Mouse (Mus musculus) v-Abl transformed pro-B cells (cell line): ENCODE data around the gene Arid1a.

Experiments
- in situ Hi-C, 2 experiments: fragments of 400-800 bp; cut with MboI; formaldehyde crosslinking; loops; one replicate each; pipeline ENCODE4 v1.15.1; 2025; ENCODE audit not compliant: unreplicated experiment in 2 of 2

Gene Arid1a

DNA sequence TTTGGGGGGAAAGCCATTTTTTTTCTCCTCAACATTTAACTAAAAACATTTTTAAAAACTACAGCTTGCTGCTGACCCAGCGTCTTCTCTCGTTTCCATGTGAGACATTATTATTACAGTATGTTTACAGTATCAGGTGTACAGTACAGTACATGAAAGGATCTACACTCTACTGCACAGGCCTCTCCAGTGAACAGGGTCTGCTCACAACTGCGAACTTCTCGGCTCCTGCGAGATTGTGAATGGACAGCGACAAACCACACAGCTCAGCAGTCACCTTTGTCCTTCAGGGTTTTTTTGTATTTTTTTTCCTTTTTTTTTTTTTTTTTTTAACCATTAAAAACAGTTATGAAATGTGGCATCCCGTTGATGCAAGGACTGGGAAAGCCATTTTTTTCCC, 76.9 kb downstream of the Arid1a start:
- in situ Hi-C loops: loop anchor here in 1 of 2 experiments (5.0 kb wide), 1 partner anchor 33 kb away; no protein-coding TSS in a partner anchor

DNA sequence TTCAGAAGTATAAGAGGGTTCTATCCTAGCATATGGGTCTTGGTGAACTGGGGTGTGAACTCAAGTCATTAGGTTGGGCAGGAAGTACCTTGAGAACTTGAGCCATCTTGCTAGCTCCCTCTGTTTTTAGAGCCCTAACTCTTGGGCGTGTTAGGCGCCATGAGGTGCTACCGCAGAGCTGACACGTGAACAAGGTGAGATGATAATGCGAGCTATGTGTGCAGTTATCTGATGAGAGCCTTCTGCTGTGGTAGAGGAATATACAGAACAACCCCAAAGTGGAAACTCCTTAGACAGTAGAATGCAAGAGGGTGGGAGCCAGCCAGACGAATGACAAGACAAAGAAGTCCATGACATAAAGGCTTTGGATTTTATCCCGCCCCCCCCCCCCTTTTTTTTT, 79.3 kb downstream of the Arid1a start:
- in situ Hi-C loops: loop anchor here in 1 of 2 experiments (5.0 kb wide), 1 partner anchor 35 kb away; no protein-coding TSS in a partner anchor

DNA sequence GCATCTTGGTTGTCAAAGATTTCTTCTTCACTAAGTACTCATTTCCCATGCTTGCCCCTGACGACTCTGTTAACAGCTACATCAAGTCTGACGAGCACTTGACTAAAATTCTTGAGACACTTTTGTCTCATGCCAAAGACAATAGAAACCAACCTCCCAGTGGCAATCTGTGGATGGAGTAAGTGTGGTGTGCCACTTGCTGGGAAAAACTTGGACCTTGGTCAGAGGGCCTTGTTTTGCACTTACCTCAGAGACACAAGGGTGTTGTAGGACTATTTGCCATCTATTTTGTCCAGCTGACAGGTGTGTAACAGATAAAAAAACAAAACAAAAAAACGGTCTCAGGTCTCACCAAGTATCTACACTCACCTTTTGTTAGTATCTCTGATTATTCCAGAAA, 80.4 kb downstream of the Arid1a start:
- in situ Hi-C loops: loop anchor here in 1 of 2 experiments (5.0 kb wide), 1 partner anchor 36 kb away; no protein-coding TSS in a partner anchor

DNA sequence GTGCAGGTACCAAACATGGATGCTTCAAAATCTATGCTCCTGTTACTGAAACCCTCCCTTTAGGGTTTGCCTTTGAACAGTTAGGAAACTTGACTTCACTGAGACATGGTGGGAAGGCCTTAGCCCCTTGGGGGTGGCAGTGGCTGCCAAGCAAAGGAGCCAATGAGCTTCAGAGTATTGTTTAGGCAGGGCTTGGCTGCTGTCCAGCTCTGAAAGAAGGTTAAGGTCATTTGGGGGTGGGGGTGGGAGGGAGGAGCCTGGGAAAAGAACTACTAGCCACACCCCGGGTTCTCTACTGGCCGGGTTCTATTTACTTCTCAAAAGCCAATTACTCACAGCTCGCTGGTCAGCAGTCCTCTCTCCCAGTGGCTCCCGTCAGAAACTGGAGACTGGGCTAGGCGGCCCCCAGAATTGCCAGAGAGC, 81.0 kb downstream of the Arid1a start:
- in situ Hi-C loops: loop anchor here in 1 of 2 experiments (5.0 kb wide), 1 partner anchor 37 kb away; no protein-coding TSS in a partner anchor

DNA sequence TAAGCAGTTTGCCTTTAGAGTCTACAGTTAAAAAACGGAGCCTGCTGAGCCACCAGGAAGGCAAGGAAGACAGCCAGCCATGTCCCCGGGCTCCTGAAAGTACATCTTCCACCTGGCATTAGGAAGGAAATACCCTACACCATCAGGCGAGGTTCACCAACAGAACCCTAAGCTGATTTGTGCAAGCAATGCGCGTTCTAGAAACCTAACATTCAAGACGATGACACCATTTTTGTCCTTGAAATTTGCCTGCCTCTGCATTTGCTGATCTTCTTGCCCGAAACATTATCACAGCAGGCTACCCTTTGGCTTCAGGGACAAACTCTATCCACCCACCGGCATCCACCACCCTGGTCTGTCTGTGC, 82.3 kb downstream of the Arid1a start:
- in situ Hi-C loops: loop anchor here (5.0 kb wide), 2 partner anchors 83 to 143 kb away; partner anchors contain the start of gene Arid1a (in 2 of the 2)

DNA sequence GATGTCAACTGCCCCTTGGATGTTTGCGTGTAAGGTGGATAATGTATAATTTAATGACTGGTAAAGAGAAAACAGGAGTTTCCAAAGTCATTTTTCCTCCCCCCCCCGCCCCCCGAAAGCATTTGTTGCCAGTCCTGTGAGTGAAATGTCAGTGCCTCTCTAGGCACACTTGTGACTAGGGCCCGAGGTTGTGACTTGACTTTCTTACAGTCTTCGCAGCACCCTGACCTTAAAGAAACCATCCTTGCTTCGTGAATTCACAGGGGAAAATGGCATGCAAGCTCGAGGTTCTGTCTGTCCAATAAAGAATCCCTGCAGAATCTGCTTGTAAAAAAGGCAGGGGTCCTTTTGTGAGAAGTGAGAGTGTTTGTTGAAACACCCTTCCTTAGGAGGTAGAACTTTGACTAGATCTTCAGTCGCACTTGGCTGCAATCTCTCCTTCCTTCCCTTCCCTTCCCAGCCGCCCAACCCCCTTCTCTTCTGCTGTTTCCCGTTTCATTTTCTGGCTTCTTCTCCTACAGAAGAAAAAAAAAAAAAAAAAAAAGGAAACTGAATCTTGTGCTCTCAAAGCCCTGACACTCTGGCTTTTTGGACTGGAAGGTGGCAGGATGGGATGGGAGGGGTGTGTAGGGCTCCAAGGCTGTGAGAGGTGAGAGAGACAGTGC, 82.8 kb downstream of the Arid1a start:
- in situ Hi-C loops: loop anchor here (5.0 kb wide), 2 partner anchors 84 to 144 kb away; partner anchors contain the start of gene Arid1a (in 2 of the 2)

DNA sequence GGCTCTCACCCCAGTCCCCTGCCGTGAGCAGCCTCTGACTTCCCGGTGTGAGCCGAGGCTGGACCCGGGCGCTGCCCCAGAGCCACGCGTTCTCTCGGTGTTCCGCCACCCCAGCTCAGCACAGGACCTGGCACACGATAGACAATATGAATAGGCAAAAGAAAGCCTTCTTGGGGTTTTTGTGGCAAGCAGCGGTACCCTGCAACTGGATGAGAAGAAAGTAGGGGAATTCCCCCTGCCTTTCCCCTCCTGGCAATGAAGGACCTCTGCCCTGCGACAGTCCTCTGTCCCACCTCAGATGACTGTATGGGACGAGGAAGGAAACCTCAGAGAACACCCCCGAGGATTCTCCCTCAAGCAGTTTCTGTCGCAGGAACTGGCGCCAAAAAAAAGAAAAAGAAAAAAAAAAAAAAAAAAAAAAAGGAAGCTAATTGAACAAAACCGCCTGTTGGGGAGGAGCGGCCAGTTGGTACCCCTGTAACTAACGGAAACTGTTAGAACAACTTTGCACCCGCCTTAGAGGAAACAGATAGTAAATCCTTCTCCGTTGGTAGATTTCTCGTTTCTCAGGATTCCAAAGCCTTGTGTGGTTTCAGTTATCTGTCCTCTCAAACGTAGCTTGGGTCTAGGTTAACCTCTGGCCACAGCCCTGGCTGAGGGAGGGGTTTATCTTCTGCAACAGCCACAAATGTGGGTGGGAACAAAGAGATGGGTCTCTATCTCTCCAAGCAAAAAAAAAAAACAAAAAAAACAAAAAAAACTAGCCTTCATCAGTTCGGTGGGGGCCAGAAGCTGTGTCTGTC, 83.5 kb downstream of the Arid1a start:
- in situ Hi-C loops: loop anchor here (5.0 kb wide), 2 partner anchors 84 to 144 kb away; partner anchors contain the start of gene Arid1a (in 2 of the 2)

DNA sequence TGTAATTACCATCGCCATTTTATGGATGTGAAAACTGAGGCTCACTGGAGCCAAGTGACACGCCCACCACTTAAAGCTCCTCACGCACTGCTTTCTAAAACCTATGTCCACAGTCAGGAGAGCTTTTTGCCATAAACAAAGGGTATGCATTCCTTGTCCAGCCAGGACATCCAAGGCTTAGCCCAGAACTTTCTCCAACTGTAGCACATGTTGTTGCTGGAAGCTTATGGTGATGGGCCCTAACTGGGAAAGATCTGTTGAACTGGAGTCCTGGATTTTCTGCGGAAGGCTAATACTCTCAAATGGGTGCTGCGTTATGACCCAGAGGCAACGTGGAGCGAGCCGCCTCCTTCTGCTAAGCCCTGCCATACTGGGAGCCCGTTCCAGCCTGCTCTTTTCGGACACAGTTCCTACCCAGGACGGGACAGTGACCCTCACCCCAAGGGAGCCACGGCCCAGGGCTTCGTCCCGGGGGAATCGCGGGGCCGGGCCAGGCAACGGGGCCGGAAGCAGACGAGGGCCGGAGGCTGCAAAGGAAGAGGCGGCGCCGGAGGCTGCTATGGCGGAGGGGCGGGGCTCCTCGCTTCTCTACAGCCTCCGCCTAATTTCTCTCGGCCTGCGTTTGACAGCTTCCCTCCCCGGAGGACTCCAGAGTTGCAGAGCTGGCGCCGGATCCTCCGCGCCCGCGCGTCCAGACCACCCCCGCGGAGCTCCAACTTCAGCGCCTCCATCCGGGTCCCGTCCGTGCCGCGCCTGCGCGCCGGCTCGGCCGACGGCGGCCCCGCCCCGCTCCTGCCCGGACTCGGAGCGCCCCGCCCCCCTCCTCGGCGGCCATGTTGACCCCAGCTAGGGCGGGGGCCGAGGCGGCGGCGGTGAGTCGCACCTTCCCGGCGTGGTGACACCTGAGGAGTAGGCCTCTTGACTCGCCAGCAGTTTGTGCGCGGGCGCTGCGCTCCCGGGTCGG, 84.4 kb downstream of the Arid1a start, which contains the start of gene Pigv:
Pigv (minus strand) TSS at position 767 of the 964 bp plus-strand sequence.
- in situ Hi-C loops: loop anchor here (5.0 kb wide), 2 partner anchors 85 to 145 kb away; partner anchors contain the start of gene Arid1a (in 2 of the 2)

DNA sequence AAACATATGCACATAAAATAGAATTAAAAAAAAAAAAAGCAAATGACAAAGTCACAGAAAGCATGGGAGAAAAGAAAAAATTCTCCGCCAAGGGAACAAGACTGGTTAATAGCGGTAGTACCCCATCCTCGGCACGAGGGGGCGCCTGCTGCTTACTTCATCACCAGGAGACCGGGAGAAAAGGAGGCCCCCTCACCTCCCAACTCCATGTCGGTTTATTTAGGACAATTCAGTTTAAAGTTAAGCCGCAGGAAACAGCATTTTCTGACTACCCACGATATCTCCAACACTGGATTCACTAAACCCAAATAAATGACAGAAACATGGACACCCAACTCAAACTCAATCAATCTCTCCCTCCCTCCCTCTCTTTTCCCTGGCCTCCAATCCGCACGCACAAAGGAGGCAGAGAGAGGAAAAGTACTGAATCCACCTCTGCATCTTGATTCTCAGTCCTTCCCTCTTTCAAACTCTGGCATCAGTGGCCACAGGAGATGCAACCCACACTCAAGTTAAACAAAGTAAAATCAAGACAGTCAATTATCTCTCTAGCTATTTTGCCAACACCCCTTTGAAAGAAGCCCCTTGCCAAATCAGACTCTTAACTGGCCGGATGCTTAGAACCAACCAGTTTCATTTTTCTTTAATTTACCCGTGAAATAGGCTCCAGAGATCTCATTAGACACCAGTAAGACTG, 85.2 kb downstream of the Arid1a start:
- in situ Hi-C loops: loop anchor here (5.0 kb wide), 2 partner anchors 86 to 146 kb away; partner anchors contain the start of gene Arid1a (in 2 of the 2)

DNA sequence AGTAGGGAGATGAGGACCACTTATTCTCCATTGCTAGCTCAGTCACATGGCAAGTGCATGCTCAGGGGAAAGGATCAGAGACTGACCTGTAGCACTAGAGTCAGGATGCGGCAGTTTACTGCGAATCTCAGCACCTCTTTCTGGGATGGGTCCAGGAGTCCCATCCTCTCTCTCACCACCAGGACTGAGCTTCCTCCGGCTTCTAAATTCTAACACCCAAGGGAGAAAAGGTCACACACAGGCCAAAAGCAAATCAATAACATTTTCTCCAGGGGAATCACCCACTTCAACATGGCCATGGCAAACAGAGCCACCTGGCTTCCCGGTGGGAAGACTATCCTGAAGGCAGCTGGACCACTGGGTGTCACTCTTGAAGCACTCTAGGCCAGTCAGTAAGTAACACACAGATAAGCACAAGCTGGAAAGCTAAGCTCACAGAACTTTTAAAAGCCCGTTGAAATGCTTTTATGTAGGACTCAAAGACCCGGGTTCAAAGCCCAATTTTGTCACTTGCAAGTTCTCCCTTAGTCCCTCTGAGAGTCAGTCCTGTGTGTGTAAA, 86.8 kb downstream of the Arid1a start:
- in situ Hi-C loops: loop anchor here (5.0 kb wide), 2 partner anchors 88 to 148 kb away; partner anchors contain the start of gene Arid1a (in 2 of the 2)

DNA sequence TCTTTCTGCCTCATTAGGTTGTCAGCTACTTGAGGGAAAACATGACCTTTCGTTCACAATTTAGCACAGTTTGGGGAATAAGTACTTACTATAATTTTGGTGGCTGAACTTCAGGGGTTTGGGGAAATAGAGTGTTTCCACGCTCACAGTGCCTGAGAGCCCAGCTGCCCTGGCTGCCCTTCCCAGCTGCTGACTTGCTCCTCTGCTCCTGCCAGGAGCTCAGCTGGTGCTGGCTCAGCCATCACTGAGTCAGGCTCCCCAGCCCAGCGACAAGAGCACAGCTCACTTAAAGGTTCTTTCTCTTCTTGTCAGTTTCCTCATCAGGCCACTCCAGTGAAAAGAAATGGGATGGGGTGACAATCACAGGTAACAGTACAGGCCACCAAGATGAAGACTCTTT, 88.0 kb downstream of the Arid1a start:
- in situ Hi-C loops: no loop called here

DNA sequence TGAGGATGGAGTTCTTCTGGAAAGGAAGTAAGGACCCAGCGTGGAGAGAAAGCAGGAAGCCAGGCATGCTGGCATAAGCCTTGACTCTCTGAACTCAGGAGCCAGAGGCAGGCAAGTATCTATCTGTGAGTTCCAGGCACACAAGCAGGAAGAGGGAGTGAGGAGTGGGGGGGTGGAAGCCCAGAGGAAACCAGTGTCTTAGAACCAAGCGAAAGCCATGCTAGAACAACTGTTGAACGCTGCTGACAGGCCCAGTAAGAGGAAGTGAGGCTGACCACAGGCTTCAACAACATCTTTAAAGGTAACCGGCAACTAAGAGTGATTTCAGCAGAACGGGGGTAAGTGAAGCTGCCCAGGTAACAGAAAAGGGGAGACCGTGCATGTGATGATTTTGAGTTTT, 90.4 kb downstream of the Arid1a start:
- in situ Hi-C loops: no loop called here

DNA sequence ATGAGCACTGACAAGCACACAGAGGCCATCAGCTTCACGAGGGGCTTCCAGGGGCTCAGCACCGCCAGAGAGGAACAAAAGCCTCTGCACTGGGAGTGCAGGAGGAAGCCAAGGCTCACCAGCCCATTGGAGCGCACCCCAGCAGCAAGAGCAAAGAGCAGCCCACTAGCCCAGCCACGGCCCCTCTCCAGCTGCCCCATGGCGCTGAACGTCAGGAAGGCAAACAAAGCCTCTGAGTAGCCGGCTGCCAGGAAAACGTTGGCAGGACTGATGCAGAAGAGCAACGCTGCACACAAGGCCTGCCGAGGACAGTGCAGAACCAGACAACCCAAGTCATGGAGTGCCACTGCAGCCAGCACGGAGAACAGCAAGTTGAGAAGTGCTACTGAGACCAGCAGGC, 91.5 kb downstream of the Arid1a start:
- in situ Hi-C loops: no loop called here

DNA sequence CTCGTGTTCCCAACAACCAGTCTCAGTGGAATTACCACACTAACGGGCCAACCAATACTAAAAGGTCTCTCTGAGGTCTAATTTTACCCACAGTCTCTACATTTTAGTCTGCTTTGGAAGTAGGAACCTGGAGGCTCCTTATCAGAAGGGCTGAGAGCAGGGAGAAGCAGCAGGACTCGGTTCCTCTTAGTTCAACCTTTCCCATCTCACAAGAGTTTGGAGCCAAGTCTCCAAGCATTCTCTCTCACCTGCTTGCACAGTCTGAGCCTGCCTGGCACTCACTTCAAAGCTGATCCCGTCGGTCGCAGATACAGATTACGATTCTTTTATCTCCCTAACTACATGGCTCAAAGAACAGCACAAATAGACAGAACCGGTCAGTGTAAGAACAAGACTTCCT, 93.6 kb downstream of the Arid1a start:
- in situ Hi-C loops: loop anchor here in 1 of 2 experiments (5.0 kb wide), 1 partner anchor 164 kb away; no protein-coding TSS in a partner anchor

DNA sequence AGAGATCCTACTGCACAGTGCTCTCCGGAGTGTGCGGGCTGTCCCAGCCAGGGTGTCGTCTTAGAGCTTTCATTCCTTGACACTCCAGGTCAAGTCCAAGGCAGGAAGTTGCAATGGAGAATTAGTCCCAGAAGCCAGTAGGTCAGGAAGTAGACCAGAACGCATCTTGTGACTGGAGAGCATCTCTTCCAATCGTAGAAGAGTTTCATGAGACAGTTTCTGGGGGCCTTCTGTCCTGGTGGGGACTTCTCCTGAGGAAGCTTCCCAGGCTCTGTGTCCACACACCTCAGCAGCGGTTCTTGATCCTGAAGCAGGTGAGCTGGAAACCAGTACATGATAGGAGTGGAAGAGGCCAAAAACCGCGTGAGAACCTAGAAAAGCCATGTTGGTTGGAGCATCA, 94.1 kb downstream of the Arid1a start:
- in situ Hi-C loops: loop anchor here in 1 of 2 experiments (5.0 kb wide), 1 partner anchor 165 kb away; no protein-coding TSS in a partner anchor

DNA sequence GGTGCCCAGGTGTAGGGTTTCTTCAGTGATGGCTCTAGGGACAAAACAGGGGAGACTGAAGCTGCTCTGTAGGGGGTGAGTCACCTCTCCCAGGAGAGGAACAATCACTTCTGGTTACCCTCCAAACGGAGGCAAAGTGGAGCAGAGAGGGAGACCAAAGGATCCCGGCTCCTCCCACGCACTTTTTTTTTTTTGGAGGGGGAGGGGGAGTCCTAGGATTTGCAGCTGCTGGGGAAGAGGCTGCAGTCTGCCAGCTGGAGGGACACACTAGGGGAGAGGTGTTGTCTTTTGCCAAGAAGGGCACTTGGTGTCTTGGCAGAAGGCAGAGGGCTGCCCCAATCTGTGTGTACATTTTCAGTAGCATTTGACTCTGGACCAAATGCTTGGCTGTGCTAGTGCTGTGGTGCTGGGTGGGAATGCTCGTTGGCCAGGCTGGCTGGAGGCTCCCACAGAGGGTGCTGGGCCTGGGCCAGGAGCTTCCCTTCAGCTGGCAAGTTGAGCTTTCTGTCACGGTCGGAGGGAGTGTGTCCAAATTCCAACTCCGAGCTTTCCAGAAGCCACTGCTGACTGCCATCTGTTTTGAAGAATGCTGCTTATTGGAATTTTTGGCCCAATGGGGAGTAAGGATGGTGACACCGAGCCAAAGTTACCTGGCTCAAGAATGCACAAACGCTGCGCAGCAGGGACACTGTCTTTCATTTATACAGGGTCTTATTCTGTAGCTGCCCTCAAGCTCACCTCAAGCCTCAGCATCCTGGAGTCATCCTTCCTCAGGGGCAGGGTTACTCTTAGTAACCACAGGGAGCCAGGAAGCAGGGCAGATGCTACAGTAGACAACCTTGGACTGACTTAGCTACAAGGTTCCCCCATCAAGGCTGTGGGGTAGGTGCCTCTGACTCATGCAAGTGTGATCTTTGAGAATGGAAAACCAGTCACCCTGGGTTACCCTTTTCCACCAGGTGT, 96.1 kb downstream of the Arid1a start:
- in situ Hi-C loops: loop anchor here in 1 of 2 experiments (5.0 kb wide), 1 partner anchor 167 kb away; no protein-coding TSS in a partner anchor

DNA sequence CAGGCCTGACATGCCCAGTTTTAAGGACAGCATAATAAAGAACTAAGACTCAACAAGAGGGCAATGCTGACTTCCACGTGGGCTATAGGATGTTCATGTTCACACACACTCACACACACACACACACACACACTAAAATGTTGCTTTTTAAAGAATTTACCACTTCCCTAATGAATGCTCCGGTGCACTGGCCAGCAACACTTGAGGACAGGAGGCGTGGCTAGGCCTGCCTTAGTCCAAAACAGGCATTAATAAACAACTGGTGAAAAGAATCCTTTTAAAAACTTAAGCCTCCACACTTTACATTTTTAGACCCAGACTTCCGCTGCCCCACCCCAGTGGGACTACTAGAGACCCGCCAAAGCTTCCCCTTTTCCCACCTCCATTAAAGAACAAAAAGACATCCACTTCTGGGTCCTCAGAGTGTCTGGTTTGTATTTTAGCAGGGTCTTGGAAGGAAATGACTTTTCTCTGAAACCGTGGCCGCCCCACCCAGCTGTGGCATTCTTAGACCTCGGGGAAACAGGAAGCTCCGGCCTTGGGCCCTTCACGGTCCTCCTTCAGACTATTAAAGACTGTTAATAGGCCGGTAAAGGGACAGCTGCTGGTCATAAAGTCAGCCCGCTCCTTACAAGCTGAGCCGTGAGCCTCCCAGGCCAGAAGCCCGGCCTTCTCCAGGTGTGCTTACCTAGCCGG, 96.9 kb downstream of the Arid1a start:
- in situ Hi-C loops: loop anchor here in 1 of 2 experiments (5.0 kb wide), 1 partner anchor 168 kb away; no protein-coding TSS in a partner anchor
